Mouse (Mus musculus) ES-E14 (cell line): Measurements from ENCODE around the gene Hkdc1. TPM values are rescaled to one million over a fixed set of nuclear protein-coding genes. Genes with fewer than 3 reads are reported as not detected.

Source experiments
- DNase-seq: peaks from one replicate; pipeline ENCODE4 v3.0.0-alpha.2; 2013; ENCODE audit warnings: low read depth, low spot score
- H3K27ac ChIP-seq: 2 replicates; pipeline ENCODE4 v1.5.1; 2012; ENCODE audit warnings: low read depth, mild to moderate bottlenecking, low read length, moderate library complexity, mixed read lengths; ENCODE audit not compliant: poor library complexity, insufficient read depth, severe bottlenecking
- H3K36me3 ChIP-seq: 2 replicates; pipeline ENCODE4 v1.6.1; 2012; ENCODE audit warnings: mild to moderate bottlenecking, low read length, moderate library complexity, mixed read lengths; ENCODE audit not compliant: control insufficient read depth, poor library complexity, insufficient read depth, severe bottlenecking
- H3K4me1 ChIP-seq, 2 experiments: fragments of 150-350 bp in 1 of 2; sonication (generic) in 1 of 2; 2 replicates each; pipeline ENCODE4 v1.6.1; 2012; ENCODE audit warnings: low read length in 2 of 2, mild to moderate bottlenecking in 1 of 2, mixed read lengths in 1 of 2; ENCODE audit not compliant: control insufficient read depth in 2 of 2, insufficient read depth in 2 of 2, poor library complexity in 1 of 2
- H3K4me3 ChIP-seq, 2 experiments: fragments of 150-350 bp in 1 of 2; sonication (generic) in 1 of 2; 2 replicates each; pipeline ENCODE4 v1.5.1; 2012; ENCODE audit warnings: low read length in 2 of 2, low read depth in 1 of 2, mild to moderate bottlenecking in 1 of 2, mixed read lengths in 1 of 2; ENCODE audit not compliant: insufficient read depth in 1 of 2, poor library complexity in 1 of 2, severe bottlenecking in 1 of 2
- H3K9ac ChIP-seq: 2 replicates; pipeline ENCODE4 v1.6.1; 2012; ENCODE audit warnings: low read depth, mild to moderate bottlenecking, low read length, mixed read lengths; ENCODE audit not compliant: poor library complexity, insufficient read depth, severe bottlenecking
- H3K9me3 ChIP-seq: fragments of 150-350 bp; sonication (generic); 2 replicates; pipeline ENCODE4 v1.6.1; 2012; ENCODE audit warnings: low read depth, mild to moderate bottlenecking, low read length; ENCODE audit not compliant: control insufficient read depth, insufficient read depth
- CHD2 ChIP-seq: IDR thresholded peaks from 2 replicates; pipeline ENCODE4 v1.6.1; 2014; ENCODE audit warnings: mild to moderate bottlenecking, low read depth, low read length, inconsistent platforms
- HCFC1 ChIP-seq: IDR thresholded peaks from 2 replicates; pipeline ENCODE4 v1.6.1; 2012; ENCODE audit warnings: low read length, inconsistent platforms, borderline replicate concordance; ENCODE audit not compliant: insufficient read depth
- MAFK ChIP-seq: IDR thresholded peaks from 2 replicates; pipeline ENCODE4 v1.6.1; 2014; ENCODE audit warnings: mild to moderate bottlenecking, low read depth, low read length, inconsistent platforms; ENCODE audit not compliant: insufficient read depth
- ZC3H11A ChIP-seq: IDR thresholded peaks from 2 replicates; pipeline ENCODE4 v1.6.1; 2012; ENCODE audit warnings: low read depth, mild to moderate bottlenecking, inconsistent platforms, low read length, borderline replicate concordance
- ZNF384 ChIP-seq: IDR thresholded peaks from 2 replicates; pipeline ENCODE4 v1.6.1; 2012; ENCODE audit warnings: low read depth, low read length, inconsistent platforms
- in situ Hi-C, 2 experiments: fragments of 600-800 bp; cut with MboI; formaldehyde crosslinking; loops; one replicate each; pipeline ENCODE4 v1.15.1; 2025; ENCODE audit warnings: low sequenced_read_pairs in 2 of 2, inconsistent platforms in 1 of 2; ENCODE audit not compliant: unreplicated experiment in 2 of 2
- total RNA-seq: library from RNA; depleted of rRNA; stranded (reverse); fragments of 300-350 nt; gene quantifications from 2 replicates; pipeline ENCODE4 v1.2.3, GENCODE M21; 2012

The Hkdc1 gene
- total RNA-seq, 1 experiment, result 3.3 TPM

DNA sequence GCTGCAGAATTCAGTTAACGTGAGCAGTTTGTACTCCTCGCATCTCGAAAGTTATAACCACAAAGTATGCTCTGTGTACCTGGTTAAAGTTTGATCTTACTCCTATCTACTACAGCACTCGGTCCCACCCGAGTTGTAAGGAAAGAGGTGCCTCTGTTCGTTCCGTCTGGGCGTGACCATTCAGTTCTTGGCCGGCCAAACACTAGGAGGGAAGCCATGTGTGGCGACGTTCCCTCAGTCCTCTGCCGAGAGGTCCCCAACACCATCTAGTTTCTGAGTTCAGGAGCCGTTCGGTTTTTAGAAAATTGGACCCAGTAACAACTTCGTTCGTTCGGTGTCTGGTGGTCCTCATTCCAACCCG is 28.0 kb upstream of the Hkdc1 start:
- peaks cover 15% of the 10 kb centered on the region for H3K36me3 ChIP-seq
- peaks cover 6 to 14% of the 10 kb centered on the region in 2 experiments for H3K4me1 ChIP-seq
- no peak for DNase-seq
- H3K27ac ChIP-seq, result peak overlapping the region; percentile 92; the same call in 1 of the 2 replicates
- no peak for TF ChIP-seq HCFC1
- 0 out of 2 replicates have a peak, but pooled peaks have one; percentile 8 for TF ChIP-seq CHD2
- in situ Hi-C loops, result no loop called here
- peak overlapping the region; percentile 98 for H3K9ac ChIP-seq
- H3K4me3 ChIP-seq, result peak overlapping the region; percentile 84 to 98
- H3K9me3 ChIP-seq, result no peaks in the 10 kb centered on the region

DNA sequence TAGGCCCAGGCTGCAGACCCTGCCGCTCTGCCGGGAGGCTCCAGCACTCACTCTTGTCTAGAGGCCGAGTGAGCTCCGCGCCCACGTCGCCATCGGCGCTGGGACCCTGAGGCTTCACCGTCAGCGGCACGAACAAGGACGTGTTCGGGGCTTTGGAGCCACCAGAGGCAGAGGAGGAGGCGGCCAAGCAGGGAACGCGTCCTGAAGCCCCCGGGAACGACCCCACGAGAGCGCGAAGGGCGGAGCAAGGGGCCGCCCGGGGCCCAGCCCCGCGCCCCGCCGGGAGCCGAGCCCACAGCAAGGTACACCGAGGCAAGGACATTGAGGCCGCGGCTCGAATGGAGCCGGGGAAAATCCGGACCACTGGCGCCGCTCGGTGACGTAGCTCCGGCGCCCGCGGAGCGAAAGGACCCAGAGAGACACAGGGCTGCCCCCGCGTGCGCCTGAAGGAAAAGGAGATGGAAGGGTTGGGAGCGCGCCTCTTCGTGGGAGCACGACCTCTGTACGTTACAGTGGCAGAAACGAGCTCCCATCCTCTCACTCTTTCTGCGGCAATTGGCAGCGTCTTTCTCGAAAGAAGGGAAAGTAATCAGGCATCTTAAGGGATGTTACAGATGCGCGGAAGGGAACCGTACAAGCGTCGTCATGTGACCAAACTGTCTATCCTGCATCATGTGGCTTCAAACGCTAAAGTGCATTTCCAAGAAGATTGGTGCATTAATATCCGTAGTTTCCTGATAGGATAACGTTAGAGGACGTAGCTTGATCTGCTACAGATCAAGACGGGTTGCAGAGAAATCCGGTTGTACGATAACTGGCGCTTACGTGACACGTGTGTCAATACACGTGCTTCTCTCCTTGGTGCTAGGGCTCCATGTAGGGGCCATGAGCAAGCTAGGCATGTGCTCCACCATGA is 27.3 kb upstream of the Hkdc1 start, which contains the start of the genes 4930507D05Rik and Supv3l1:
Gene 4930507D05Rik, plus strand, starts transcription at position 126 of the 916 bp plus-strand sequence.
Gene Supv3l1, minus strand, starts transcription at position 375 of the 916 bp plus-strand sequence.
- peak; percentile 84 for DNase-seq
- peaks cover 6 to 14% of the 10 kb centered on the region in 2 experiments for H3K4me1 ChIP-seq
- H3K27ac ChIP-seq, result peak within 1 kb of the TSS; percentile 92
- H3K4me3 ChIP-seq, result peak within 1 kb of the TSS; percentile 84 to 98
- in situ Hi-C loops, result no loop called here
- no peaks in the 10 kb centered on the region for H3K9me3 ChIP-seq
- peaks cover 14% of the 10 kb centered on the region for H3K36me3 ChIP-seq
- TF ChIP-seq ZNF384 (no peak), CHD2 (0 out of 2 replicates have a peak, but pooled peaks have one; percentile 35), MAFK (0 out of 2 replicates have a peak, but pooled peaks have one; percentile 5), HCFC1 (peak; percentile 84)
- peak within 1 kb of the TSS; percentile 98 for H3K9ac ChIP-seq

DNA sequence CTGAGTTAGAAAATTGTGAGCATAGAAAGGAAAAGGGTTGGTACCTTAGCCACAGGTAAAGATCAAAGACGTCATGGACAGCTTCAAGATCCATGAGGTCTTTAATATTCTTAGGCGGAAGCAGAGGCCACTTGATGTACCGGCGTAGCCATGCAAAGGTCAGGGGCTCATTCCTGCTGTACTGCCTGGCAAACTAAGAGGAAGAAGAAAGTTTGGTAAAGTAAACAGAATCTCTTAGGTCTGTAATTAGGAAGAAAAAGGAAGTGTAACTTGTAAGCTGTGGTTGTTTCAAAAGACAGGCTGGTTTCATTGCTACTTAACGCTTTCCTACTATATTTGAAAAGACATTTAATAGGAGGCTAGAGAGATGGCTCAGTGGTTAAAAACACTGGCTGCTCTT is 8.1 kb upstream of the Hkdc1 start:
- no peak overlapping the region for H3K4me3 ChIP-seq
- no peak for TF ChIP-seq ZC3H11A
- TF ChIP-seq ZNF384, result no peak
- TF ChIP-seq HCFC1, result no peak
- TF ChIP-seq CHD2, result no peak
- TF ChIP-seq MAFK, result no peak
- H3K9ac ChIP-seq, result no peak overlapping the region
- in situ Hi-C loops, result no loop called here
- H3K9me3 ChIP-seq, result no peaks in the 10 kb centered on the region
- no peak overlapping the region for H3K27ac ChIP-seq
- peaks cover 45% of the 10 kb centered on the region for H3K36me3 ChIP-seq
- no peaks in the 10 kb centered on the region for H3K4me1 ChIP-seq
- no peak for DNase-seq

DNA sequence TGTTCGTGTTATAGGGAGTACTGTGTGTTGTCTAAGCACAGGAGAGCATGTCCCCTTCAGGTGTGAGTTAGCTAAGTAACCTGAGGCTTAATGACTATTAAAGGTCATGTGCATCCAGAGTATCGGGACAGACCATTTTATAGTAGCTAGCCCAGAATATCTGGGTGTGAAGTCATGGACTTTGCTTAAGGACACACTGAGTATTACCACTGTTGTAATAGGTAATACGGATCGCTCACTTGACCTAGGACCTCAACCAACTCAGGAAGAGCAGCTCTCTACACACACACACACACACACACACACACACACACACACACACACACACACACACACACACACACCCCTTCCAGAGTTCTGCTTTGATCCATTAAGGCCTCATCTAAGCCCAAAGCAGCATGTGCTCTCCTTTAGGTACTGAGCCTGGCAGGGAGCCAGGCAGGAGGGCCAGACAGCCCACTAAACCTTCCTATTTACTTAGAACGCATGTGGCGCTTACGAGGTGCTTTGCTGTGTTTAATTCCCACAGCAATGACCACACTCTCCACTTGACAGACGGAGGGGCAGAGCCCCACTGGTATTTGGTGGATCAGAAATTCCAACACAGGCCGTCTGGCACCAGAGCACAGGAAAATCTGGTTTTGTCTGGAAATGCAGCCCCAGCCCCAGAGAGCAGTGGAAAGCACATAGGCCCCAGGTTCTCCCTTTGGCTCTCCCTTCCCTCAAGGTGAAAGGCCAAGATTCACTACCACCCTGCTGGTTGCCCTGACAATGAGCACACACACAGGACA is 3.0 kb upstream of the Hkdc1 start:
- Histone ChIP-seq H3K4me1 (no peaks in the 10 kb centered on the region; a peak in 1 of 4 replicates), H3K27ac (no peak overlapping the region), H3K36me3 (peaks cover 13% of the 10 kb centered on the region), H3K9ac (no peak overlapping the region), H3K9me3 (no peaks in the 10 kb centered on the region), H3K4me3 (no peak overlapping the region)
- in situ Hi-C loops, result no loop called here
- TF ChIP-seq ZC3H11A, result no peak
- TF ChIP-seq MAFK, result no peak
- TF ChIP-seq ZNF384, result no peak
- no peak for TF ChIP-seq CHD2
- TF ChIP-seq HCFC1, result no peak
- DNase-seq, result no peak
